Mouse (Mus musculus) kidney, adult 2 months (tissue): ENCODE measurements around the gene Zdhhc1. TPM values are rescaled to one million over a fixed set of nuclear protein-coding genes. Genes with fewer than 3 reads are reported as not detected.

Source experiments
- DNase-seq: peaks from one replicate; pipeline ENCODE4 v3.0.0; 2021
- H3K27ac ChIP-seq: fragments of 200-500 bp; 2 replicates; pipeline ENCODE4 v1.5.1; 2012; ENCODE audit warnings: low read depth, low read length, control low read depth, inconsistent platforms; ENCODE audit not compliant: insufficient read depth
- H3K27me3 ChIP-seq: fragments of 200-500 bp; replicated peaks from 2 replicates; pipeline ENCODE4 v1.6.1; 2012; ENCODE audit warnings: mild to moderate bottlenecking, moderate library complexity, low read length, inconsistent platforms; ENCODE audit not compliant: control insufficient read depth, insufficient read depth
- H3K36me3 ChIP-seq: fragments of 200-500 bp; 2 replicates; pipeline ENCODE4 v1.6.1; 2012; ENCODE audit warnings: mild to moderate bottlenecking, moderate library complexity, low read length, inconsistent platforms; ENCODE audit not compliant: control insufficient read depth, insufficient read depth
- H3K4me1 ChIP-seq: fragments of 200-500 bp; 2 replicates; pipeline ENCODE4 v1.6.1; 2011; ENCODE audit warnings: low read length; ENCODE audit not compliant: control insufficient read depth, insufficient read depth
- H3K4me3 ChIP-seq: fragments of 200-500 bp; 2 replicates; pipeline ENCODE4 v1.5.1; 2011; ENCODE audit warnings: mild to moderate bottlenecking, low read depth, low read length, control low read depth; ENCODE audit not compliant: insufficient read depth
- CTCF ChIP-seq: fragments of 200-500 bp; conservative IDR thresholded peaks from 2 replicates; pipeline ENCODE4 v1.5.1; 2011; ENCODE audit warnings: low read depth, mild to moderate bottlenecking, control low read depth, low read length, moderate library complexity, mixed read lengths; ENCODE audit not compliant: insufficient read depth, insufficient read length
- POLR2A ChIP-seq: fragments of 200-500 bp; IDR thresholded peaks from one replicate; pipeline ENCODE4 v1.6.1; 2011; ENCODE audit warnings: low read depth, low read length, control low read depth
- WGBS: fragments of 180-500 bp; shearing (Covaris S2); methylation state at CpG from one replicate; pipeline ENCODE4 v1.1.7; 2018; 5-methylcytosine and 5-hydroxymethylcytosine counted together
- polyA plus RNA-seq: library from polyadenylated mRNA; depleted of rRNA; stranded (reverse); fragments of >200 nt; gene quantifications from 2 replicates; pipeline ENCODE4 v1.2.3, GENCODE M21; 2012

Gene Zdhhc1
- polyA plus RNA-seq, 1 experiment, result 47.6 TPM

DNA sequence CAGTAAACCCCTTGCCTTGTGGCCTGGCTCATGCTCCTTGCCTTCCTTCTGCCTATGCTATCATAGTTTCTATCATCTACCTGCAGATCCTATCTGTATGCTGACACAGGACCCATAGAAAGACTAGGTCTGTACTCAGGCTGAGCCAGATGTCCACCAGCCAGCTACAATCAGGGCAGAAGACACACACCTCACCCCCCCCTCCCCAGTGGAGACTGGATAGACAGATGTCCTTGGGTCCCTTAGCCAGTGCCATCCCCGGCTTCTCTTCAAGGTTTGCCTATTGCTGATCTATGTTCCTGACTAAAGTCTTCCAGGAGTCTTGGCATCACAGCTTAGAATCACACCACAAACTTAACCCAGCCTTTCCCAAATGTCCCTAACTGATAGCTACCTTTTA is 31.5 kb upstream of the Zdhhc1 start:
- peak overlapping the region; percentile 6; the same call in 1 of the 2 replicates for H3K27ac ChIP-seq
- H3K4me1 ChIP-seq, result peaks cover 4% of the 10 kb centered on the region; the same call in 1 of the 2 replicates
- H3K27me3 ChIP-seq, result no peaks in the 10 kb centered on the region
- TF ChIP-seq POLR2A, result no peak
- TF ChIP-seq CTCF, result no peak
- H3K36me3 ChIP-seq, result peaks cover 2% of the 10 kb centered on the region
- 95% methylated on average over 1 of the region's 1 CpGs for WGBS
- H3K4me3 ChIP-seq, result no peak overlapping the region
- no peak for DNase-seq

DNA sequence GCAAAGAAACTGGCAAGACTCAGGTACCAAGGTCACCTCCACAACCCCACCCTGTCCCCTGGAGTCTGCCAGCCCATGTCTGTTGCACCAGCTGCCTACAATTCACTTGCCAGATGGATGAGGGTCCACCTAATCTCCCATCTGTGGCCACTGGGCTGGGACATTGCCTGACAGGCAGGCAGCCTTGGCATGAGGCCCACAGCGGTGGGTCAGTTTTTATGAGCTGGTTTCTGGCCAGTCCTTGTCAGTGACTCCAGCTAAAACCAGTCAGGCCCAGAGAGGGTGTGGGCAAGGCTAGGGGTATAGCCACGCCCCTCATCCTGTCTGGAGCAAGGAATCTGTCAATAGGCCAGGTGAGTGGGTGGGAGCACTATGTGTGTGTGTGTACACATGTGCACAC is 30.4 kb upstream of the Zdhhc1 start:
- WGBS, result 57% methylated on average over 2 of the region's 2 CpGs
- no peak for TF ChIP-seq CTCF
- TF ChIP-seq POLR2A, result no peak
- Histone ChIP-seq H3K4me3 (no peak overlapping the region), H3K36me3 (peaks cover 2% of the 10 kb centered on the region), H3K27ac (peak overlapping the region; percentile 59), H3K4me1 (peaks cover 4% of the 10 kb centered on the region; the same call in 1 of the 2 replicates), H3K27me3 (no peaks in the 10 kb centered on the region)
- peak; percentile 83 for DNase-seq

DNA sequence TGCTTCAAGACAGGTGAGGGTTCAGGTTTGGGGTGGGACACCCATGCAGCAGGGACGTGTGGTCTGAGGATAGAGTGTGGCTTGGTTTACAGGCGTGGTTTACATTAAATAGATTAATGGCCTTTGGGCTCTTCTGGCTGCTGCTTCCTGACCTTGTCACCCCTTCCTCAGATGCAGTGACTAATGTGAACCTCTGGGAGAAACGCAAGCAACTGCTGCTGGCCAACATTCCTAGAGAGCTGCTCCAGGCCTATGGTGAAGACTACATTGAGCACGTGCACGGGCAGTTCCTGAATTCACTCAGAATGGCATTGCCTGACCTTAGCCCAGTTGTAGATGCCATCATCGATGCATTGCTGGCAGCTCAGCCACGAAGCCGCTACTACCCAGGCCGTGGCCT is 26.2 kb upstream of the Zdhhc1 start:
- no peak overlapping the region; the same call in 1 of the 2 replicates for H3K27ac ChIP-seq
- peaks cover 2% of the 10 kb centered on the region for H3K36me3 ChIP-seq
- no peak overlapping the region for H3K4me3 ChIP-seq
- DNase-seq, result no peak
- TF ChIP-seq CTCF (no peak), POLR2A (no peak)
- WGBS, result 49% methylated on average over 9 of the region's 9 CpGs
- H3K27me3 ChIP-seq, result no peaks in the 10 kb centered on the region
- H3K4me1 ChIP-seq, result peaks cover 8% of the 10 kb centered on the region; the same call in 1 of the 2 replicates

DNA sequence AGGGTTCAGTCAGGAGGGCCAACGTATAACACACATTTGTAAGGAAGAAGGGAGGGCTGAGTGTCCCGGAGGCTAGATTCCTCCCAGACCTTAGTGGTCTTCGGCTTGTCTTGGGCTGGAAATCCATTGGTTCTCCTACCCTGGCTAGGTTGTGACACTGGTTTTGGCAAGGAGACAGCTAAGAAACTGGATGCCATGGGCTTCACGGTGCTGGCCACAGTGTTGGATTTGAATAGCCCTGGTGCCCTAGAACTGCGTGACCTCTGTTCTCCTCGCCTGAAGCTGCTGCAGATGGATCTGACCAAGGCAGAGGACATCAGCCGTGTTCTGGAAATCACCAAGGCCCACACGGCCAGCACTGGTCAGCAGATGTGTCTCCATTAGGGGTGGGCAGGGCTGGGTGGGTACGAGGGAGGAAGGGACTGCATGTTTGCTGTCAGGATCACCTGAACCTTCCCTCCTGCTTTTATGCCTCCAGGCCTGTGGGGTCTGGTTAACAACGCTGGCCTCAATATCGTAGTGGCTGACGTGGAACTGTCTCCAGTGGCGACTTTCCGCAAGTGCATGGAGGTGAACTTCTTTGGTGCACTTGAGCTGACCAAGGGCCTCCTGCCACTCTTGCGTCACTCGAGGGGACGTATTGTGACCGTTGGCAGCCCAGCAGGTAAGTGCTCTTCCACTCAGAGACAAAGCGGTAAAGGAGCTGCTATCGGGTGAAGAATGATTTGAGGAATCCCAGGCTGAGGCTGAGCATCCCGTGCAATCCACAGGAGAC is 25.5 kb upstream of the Zdhhc1 start:
- no peak overlapping the region; the same call in 1 of the 2 replicates for H3K27ac ChIP-seq
- TF ChIP-seq CTCF, result no peak
- no peak for TF ChIP-seq POLR2A
- H3K4me1 ChIP-seq, result peaks cover 10% of the 10 kb centered on the region; the same call in 1 of the 2 replicates
- DNase-seq, result no peak
- no peak overlapping the region; the same call in 1 of the 2 replicates for H3K4me3 ChIP-seq
- 77% methylated on average over 21 of the region's 21 CpGs for WGBS
- H3K27me3 ChIP-seq, result no peaks in the 10 kb centered on the region
- H3K36me3 ChIP-seq, result peaks cover 2% of the 10 kb centered on the region

DNA sequence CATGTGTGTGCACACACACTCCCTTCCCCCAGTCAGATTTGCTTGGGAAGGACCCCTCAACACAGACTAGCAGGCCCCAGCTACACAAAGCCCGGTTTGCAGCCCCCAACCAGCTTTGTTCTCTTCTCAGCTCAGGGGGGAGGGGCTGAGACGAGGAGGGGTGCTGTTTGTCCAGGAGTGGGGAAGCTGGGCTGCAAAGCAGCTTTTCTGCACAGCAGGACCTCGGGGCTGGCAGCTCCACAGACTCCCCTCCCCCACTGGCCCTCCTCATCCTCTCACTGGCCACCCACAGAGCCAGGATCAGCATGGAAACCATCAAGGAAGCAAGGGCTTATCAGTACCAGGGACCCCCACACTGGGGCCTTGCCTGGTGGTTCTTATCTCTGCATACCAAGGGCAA is 24.4 kb upstream of the Zdhhc1 start:
- H3K36me3 ChIP-seq, result peaks cover 2% of the 10 kb centered on the region; the same call in 1 of the 2 replicates
- H3K27ac ChIP-seq, result no peak overlapping the region
- H3K4me3 ChIP-seq, result peak overlapping the region; percentile 16; the same call in 1 of the 2 replicates
- H3K4me1 ChIP-seq, result peaks cover 10% of the 10 kb centered on the region; the same call in 1 of the 2 replicates
- TF ChIP-seq POLR2A (no peak), CTCF (no peak)
- H3K27me3 ChIP-seq, result no peaks in the 10 kb centered on the region
- 32% methylated on average over 3 of the region's 3 CpGs for WGBS
- no peak for DNase-seq

DNA sequence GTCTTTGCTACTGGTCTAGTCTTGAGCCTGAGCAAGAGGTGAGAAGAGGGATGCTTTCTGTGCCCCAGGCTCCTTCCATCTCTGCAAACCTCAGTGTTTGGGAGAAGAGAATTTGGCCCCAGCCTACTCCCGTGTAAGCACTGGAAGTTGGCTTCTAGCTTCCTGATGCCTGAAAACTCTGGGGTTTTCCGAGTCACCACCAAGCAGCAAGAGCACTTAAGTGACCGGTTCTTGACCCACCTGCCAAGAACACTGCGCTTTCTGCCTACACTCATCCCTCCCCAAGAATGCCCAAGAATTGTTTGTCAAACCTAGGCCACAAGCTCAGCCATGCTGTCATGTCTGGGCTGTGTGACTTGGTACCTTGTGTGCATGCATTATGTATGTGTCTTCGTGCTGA is 23.8 kb upstream of the Zdhhc1 start:
- H3K27me3 ChIP-seq, result no peaks in the 10 kb centered on the region
- TF ChIP-seq POLR2A (no peak), CTCF (no peak)
- peaks cover 10% of the 10 kb centered on the region; the same call in 1 of the 2 replicates for H3K4me1 ChIP-seq
- no peak for DNase-seq
- H3K4me3 ChIP-seq, result peak overlapping the region; percentile 16
- H3K27ac ChIP-seq, result no peak overlapping the region
- H3K36me3 ChIP-seq, result peaks cover 2% of the 10 kb centered on the region; the same call in 1 of the 2 replicates
- 71% methylated on average over 5 of the region's 5 CpGs for WGBS

DNA sequence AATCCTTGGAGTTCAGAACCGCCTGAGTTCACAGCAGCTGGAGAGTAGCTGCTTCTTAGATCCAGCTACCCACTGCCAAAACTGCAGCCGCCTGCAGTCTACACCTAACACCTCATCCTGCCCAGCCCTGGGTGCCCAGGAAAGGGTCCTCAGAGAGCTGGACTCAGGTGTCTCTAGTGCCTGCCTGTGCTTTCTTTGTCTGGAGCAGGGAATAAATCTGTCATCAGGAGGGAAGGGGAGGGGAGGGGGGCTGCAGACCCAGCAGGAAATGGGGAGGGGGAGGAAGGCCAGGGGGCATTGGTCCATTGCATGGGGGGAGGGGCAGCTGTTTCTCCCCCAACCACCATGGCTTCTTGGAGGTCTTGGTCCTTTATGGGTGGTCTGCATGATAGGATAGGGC is 22.9 kb upstream of the Zdhhc1 start:
- Histone ChIP-seq H3K27me3 (no peaks in the 10 kb centered on the region), H3K27ac (peak overlapping the region; percentile 20), H3K4me3 (peak overlapping the region; percentile 45), H3K4me1 (peaks cover 10% of the 10 kb centered on the region; the same call in 1 of the 2 replicates), H3K36me3 (peaks cover 2% of the 10 kb centered on the region; the same call in 1 of the 2 replicates)
- WGBS, result 25% methylated on average over 2 of the region's 2 CpGs
- DNase-seq, result no peak
- TF ChIP-seq POLR2A (no peak), CTCF (no peak)
